Mouse (Mus musculus) neutrophil, adult 59 days (primary cell): Measurements from ENCODE around the gene Plekhb1. TPM values are rescaled to one million over a fixed set of nuclear protein-coding genes. Genes with fewer than 3 reads are reported as not detected.

Experiments
- total RNA-seq, 2 experiments: library from RNA; stranded (reverse); gene quantifications; 1 replicate in 1 of 2; 2 replicates in 1 of 2; pipeline ENCODE4 v1.2.4; 2023

The Plekhb1 gene
- total RNA-seq = not detected

DNA sequence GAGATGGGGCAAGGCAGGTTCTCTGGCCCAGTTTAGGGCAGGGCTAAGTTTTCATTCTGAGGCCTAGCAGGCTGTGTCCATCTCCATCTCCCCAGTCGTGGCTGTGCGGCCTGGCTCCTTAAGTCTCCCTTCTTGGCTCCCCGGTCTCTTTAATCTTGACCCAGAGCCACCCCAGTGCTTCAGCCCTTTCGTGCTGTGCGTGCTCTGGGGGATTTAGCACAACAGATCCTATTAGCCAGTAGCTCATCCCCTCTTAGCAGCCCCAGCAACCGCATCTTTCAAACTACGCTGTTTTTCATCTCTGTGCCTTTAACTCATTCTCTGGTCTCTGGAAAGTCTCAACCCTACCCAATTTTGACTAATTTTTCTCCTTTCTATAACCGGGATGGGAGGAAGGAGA is at the start of gene Plekhb1:
TSS of gene Plekhb1 (minus strand) at position 184 of the 400 bp plus-strand sequence.

DNA sequence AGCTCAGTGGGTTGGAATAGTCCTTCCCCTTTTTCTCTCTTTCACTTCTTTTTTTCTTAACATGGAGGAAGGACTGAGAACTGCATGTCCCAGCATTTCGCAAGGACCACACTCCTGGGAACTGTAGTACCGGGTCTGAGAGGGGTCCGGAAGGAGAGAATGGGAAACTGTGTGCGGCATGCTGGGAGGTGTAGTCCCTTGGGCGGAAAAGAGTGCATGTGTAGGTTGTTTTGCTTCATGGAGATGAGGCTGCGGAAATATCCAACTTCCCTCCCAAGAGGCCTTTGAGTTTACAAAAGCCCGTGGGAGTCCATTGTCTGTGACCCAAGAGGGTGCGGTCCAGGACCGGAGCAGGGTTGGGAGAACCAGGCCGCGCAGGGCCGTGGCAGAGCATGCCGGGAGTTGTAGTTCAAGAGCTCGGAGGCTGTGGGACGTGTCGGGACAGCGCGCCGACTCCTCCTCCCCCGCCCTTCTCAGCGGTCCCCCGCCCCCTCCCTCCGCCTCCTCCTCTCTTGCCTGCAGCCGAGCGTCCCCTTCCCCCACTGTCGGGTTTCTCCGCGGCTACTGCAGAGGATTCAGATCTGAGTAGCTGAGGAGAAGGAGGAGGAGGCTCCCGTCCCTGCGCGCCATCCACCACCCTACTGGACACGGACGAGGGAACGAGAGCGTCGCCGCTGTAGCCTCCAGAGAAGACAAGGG is 44.1 kb upstream of the Plekhb1 start, which contains the start of gene Fam168a:
TSS of gene Fam168a (plus strand) at position 493 of the 699 bp plus-strand sequence.

DNA sequence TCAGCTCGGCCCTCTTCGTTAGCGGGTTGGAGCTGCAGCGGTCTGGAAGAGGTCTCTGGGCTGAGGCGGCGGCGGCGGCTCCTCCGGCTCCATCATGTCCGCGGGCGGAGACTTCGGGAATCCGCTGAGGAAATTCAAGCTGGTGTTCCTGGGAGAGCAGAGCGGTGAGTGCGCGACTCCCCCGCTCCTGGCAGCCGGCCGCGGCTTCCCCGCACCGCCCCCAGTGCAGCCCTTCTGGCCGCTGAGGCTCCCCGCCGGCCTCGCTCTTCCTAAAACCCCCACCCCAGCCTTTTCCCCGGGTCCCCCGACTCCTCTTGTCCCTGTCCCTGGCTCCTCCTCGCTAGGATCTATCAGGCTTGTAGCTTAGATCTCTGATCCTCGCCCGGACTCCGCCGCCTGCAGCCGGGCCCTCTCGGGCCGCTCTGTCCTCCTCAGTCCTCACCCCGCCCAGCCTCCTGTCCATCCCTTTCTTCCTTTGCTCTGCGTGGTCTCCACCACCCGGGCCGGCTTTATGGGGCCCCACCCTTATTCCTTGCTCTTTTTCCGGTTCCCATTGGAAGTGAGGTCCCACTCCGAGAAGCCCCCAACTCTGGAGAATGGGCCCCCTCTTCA is 54.0 kb downstream of the Plekhb1 start, which contains the start of gene Mrpl48:
TSS of gene Mrpl48 (minus strand) at position 172 of the 612 bp plus-strand sequence.

GRCm38 (mm10) chr7:100607214-100608129 is 54.7 kb downstream of the Plekhb1 start, which contains the start of gene Rab6a:
Gene Rab6a, plus strand, starts transcription at chr7:100607410.

Other genes with a start within 250 kb of the Plekhb1 start
- under 1 TPM; 0.22 to 0.38 TPM for gene Ucp3, start 189.4 kb downstream of the Plekhb1 start, total RNA-seq
- gene Ucp2, start 169.1 kb downstream of the Plekhb1 start, total RNA-seq = 1,000 to 10,000 TPM; 1,531 to 1,532 TPM
- not detected for gene Dnajb13, start 147.5 kb downstream of the Plekhb1 start, total RNA-seq
- gene Coa4, start 125.3 kb downstream of the Plekhb1 start, total RNA-seq = 10 to 100 TPM; 16.2 to 20.1 TPM
- 100 to 1,000 TPM; 141 to 145 TPM for gene Rab6a, start 55.0 kb downstream of the Plekhb1 start, total RNA-seq
- gene Mrpl48, start 54.1 kb downstream of the Plekhb1 start, total RNA-seq = 10 to 100 TPM; 30.1 to 31.1 TPM
- 10 to 100 TPM; 38.8 to 52.5 TPM for gene Fam168a, start 44.2 kb upstream of the Plekhb1 start, total RNA-seq
- 10 to 100 TPM; 69.3 to 73.7 TPM for gene Relt, start 201.0 kb upstream of the Plekhb1 start, total RNA-seq